8 mouse cellular contexts compared by ENCODE assay signal in genomic region chr1:74806360-74807311, GRCm38 (mm10). TPM values are rescaled to one million over a fixed set of nuclear protein-coding genes. Genes with fewer than 3 reads are reported as not detected.
DNase-seq lines count a peak whose midpoint lies in the region; ATAC-seq and TF ChIP-seq lines count a peak whose summit lies in the region.

No protein-coding gene starts in this region.

- H3K4me3 ChIP-seq in heart, embryonic 11.5 days (ENCODE audit: low read depth, low read length): peak overlapping the region; percentile 30
- peak overlapping the region; percentile 48 for H3K4me3 ChIP-seq in hindbrain, embryonic 10.5 days
- H3K4me3 ChIP-seq in limb, embryonic 14.5 days (replicated peaks; ENCODE audit: low read length): peak overlapping the region; percentile 25

- H3K27ac ChIP-seq in heart, embryonic 11.5 days (ENCODE audit: low read depth, low read length): no peak overlapping the region
- peak overlapping the region; percentile 69 for H3K27ac ChIP-seq in hindbrain, embryonic 10.5 days
- H3K27ac ChIP-seq in limb, embryonic 14.5 days (replicated peaks; ENCODE audit: low read depth, low read length): no peak overlapping the region

- peak overlapping the region; percentile 66 for H3K4me2 ChIP-seq in heart, embryonic 11.5 days
- peak overlapping the region; percentile 53 for H3K4me2 ChIP-seq in limb, embryonic 14.5 days (replicated peaks; ENCODE audit: low read depth, low read length, severe bottlenecking)

- H3K9me3 ChIP-seq in heart, embryonic 11.5 days (replicated peaks; ENCODE audit: control insufficient read depth, low read length): no peaks in the 10 kb centered on the region
- H3K9me3 ChIP-seq in hindbrain, embryonic 10.5 days: no peaks in the 10 kb centered on the region
- no peaks in the 10 kb centered on the region for H3K9me3 ChIP-seq in limb, embryonic 14.5 days (ENCODE audit: control insufficient read depth, low read length)

- no peak for ATAC-seq in heart, embryonic 11.5 days (replicated peaks; ENCODE audit: insufficient number of reproducible peaks, low FRiP score, low TSS enrichment)
- 0 out of 2 replicates have a peak, but pooled peaks have one; percentile 7 for ATAC-seq in limb, embryonic 14.5 days (ENCODE audit: low FRiP score, low read depth)

- no peak for TF ChIP-seq POLR2A in brain, embryonic 14.5 days (IDR thresholded peaks at IDR 0.05; ENCODE audit: borderline replicate concordance, extremely low read depth, insufficient read depth, insufficient read length, poor library complexity, severe bottlenecking)
- no peak for TF ChIP-seq POLR2A in limb, embryonic 14.5 days (IDR thresholded peaks at IDR 0.05; ENCODE audit: borderline replicate concordance, extremely low read depth, insufficient read depth, insufficient read length)

- peaks cover 88% of the 10 kb centered on the region for H3K27me3 ChIP-seq in heart, embryonic 11.5 days (ENCODE audit: control insufficient read depth, insufficient read depth, low read length)
- H3K27me3 ChIP-seq in hindbrain, embryonic 10.5 days (ENCODE audit: insufficient read depth, poor library complexity, severe bottlenecking): peaks cover 99% of the 10 kb centered on the region
- H3K27me3 ChIP-seq in limb, embryonic 14.5 days (ENCODE audit: control insufficient read depth, insufficient read depth, low read length): peaks cover 63% of the 10 kb centered on the region

- WGBS in heart, embryonic 11.5 days (ENCODE audit: insufficient replicate concordance): under 1% methylated on average over 37 of the region's 38 CpGs
- under 1% methylated on average over 38 of the region's 38 CpGs for WGBS in hindbrain, embryonic 10.5 days
- 1% methylated on average over 31 of the region's 38 CpGs for WGBS in limb, embryonic 14.5 days

- H3K9ac ChIP-seq in heart, embryonic 11.5 days (ENCODE audit: low read depth, low read length): 0 out of 2 replicates have a peak overlapping the region, but pooled peaks have one; percentile 16
- 0 out of 2 replicates have a peak overlapping the region, but pooled peaks have one; percentile 21 for H3K9ac ChIP-seq in limb, embryonic 14.5 days (ENCODE audit: low read depth, low read length, severe bottlenecking)

- peaks cover 26% of the 10 kb centered on the region for H3K4me1 ChIP-seq in heart, embryonic 11.5 days (ENCODE audit: control insufficient read depth, insufficient read depth, low read length)
- peaks cover 61% of the 10 kb centered on the region for H3K4me1 ChIP-seq in hindbrain, embryonic 10.5 days (replicated peaks)
- peaks cover 33% of the 10 kb centered on the region for H3K4me1 ChIP-seq in limb, embryonic 14.5 days (ENCODE audit: control insufficient read depth, insufficient read depth, low read length)

- no peak for DNase-seq in heart, adult 8-10 months (ENCODE audit: low spot score)
- peak; percentile 87 for DNase-seq in CD4-positive, CD25-positive, alpha-beta regulatory T cell, adult 2 months (ENCODE audit: low read depth, low spot score)
- DNase-seq in brain, embryonic 14.5 days (ENCODE audit: low read depth): peak; percentile 74
- DNase-seq in hindbrain, embryonic 10.5 days (ENCODE audit: low spot score): peak; percentile 71
- DNase-seq in limb, embryonic 14.5 days (ENCODE audit: low spot score): peak; percentile 56
- DNase-seq in retina, embryonic 14.5 days (ENCODE audit: low spot score): peak; percentile 66
- DNase-seq in cerebellum, postnatal 14 days: no peak

- H3K36me3 ChIP-seq in heart, embryonic 11.5 days (ENCODE audit: control insufficient read depth, insufficient read depth, low read length): no peaks in the 10 kb centered on the region
- H3K36me3 ChIP-seq in hindbrain, embryonic 10.5 days: no peaks in the 10 kb centered on the region
- H3K36me3 ChIP-seq in limb, embryonic 14.5 days (ENCODE audit: control insufficient read depth, insufficient read depth, low read length): no peaks in the 10 kb centered on the region

- peak; percentile 39; the same call in 1 of the 2 replicates for TF ChIP-seq CTCF in brain, embryonic 14.5 days (IDR thresholded peaks at IDR 0.05; ENCODE audit: borderline replicate concordance, extremely low read depth, insufficient read depth, insufficient read length)

RNA-seq across cellular contexts. Expression of gene Wnt10a, which starts 15.3 kb away (rescaled TPM):
- polyA plus RNA-seq in heart, embryonic 11.5 days (2014; fragmentation: Nextera tagmentation; extraction: Ambion mirVana): not detected in 2 replicates
- not detected for total RNA-seq in heart, adult 8-10 months (2022)
- polyA plus RNA-seq in brain, embryonic 14.5 days (2012; rRNA removed): 0.73 and 0.77 TPM in 2 replicates
- 0.87 and 1.6 TPM in 2 replicates for polyA plus RNA-seq in hindbrain, embryonic 10.5 days (2016; fragmentation: Nextera tagmentation; extraction: Ambion mirVana)
- 3.8 and 4.7 TPM in 2 replicates for polyA plus RNA-seq in limb, embryonic 14.5 days (2012; rRNA removed)
- 8.3 and 9.3 TPM in 2 replicates for polyA plus RNA-seq in limb, embryonic 14.5 days (2014; fragmentation: Nextera tagmentation; extraction: Ambion mirVana)

RNA-seq across cellular contexts. Expression of gene Wnt6, which starts 34.9 kb away (rescaled TPM):
- polyA plus RNA-seq in heart, embryonic 11.5 days (2014; fragmentation: Nextera tagmentation; extraction: Ambion mirVana): 0.46 and 0.68 TPM in 2 replicates
- total RNA-seq in heart, adult 8-10 months (2022): under 1 TPM; 0.16 to 0.69 (median 0.26) TPM
- 4.4 and 9.1 TPM in 2 replicates for polyA plus RNA-seq in brain, embryonic 14.5 days (2012; rRNA removed)
- polyA plus RNA-seq in hindbrain, embryonic 10.5 days (2016; fragmentation: Nextera tagmentation; extraction: Ambion mirVana): 15.5 and 18.2 TPM in 2 replicates
- 39.9 and 42.8 TPM in 2 replicates for polyA plus RNA-seq in limb, embryonic 14.5 days (2012; rRNA removed)
- polyA plus RNA-seq in limb, embryonic 14.5 days (2014; fragmentation: Nextera tagmentation; extraction: Ambion mirVana): 51.8 and 54.3 TPM in 2 replicates

RNA-seq across cellular contexts. Expression of gene Cdk5r2, which starts 48.1 kb away (rescaled TPM):
- 0.30 and 0.48 TPM in 2 replicates for polyA plus RNA-seq in heart, embryonic 11.5 days (2014; fragmentation: Nextera tagmentation; extraction: Ambion mirVana)
- under 1 TPM in 1 of 4 experiments, not detected in 3; 0.09 TPM for total RNA-seq in heart, adult 8-10 months (2022)
- 51.5 and 90.9 TPM in 2 replicates for polyA plus RNA-seq in brain, embryonic 14.5 days (2012; rRNA removed)
- polyA plus RNA-seq in hindbrain, embryonic 10.5 days (2016; fragmentation: Nextera tagmentation; extraction: Ambion mirVana): 0.96 and 2.6 TPM in 2 replicates
- 0.49 and 0.63 TPM in 2 replicates for polyA plus RNA-seq in limb, embryonic 14.5 days (2012; rRNA removed)
- 0.07 and 0.10 TPM in 2 replicates for polyA plus RNA-seq in limb, embryonic 14.5 days (2014; fragmentation: Nextera tagmentation; extraction: Ambion mirVana)

RNA-seq across cellular contexts. Expression of gene Prkag3, which starts 57.6 kb away (rescaled TPM):
- polyA plus RNA-seq in heart, embryonic 11.5 days (2014; fragmentation: Nextera tagmentation; extraction: Ambion mirVana): 5.5 and 5.7 TPM in 2 replicates
- 1 to 10 TPM; 1.6 to 4.1 (median 2.2) TPM for total RNA-seq in heart, adult 8-10 months (2022)
- 0.09 and 0.10 TPM in 2 replicates for polyA plus RNA-seq in brain, embryonic 14.5 days (2012; rRNA removed)
- polyA plus RNA-seq in hindbrain, embryonic 10.5 days (2016; fragmentation: Nextera tagmentation; extraction: Ambion mirVana): 0.12 TPM in 1 of 2 replicates, not detected in the other
- 4.3 and 5.1 TPM in 2 replicates for polyA plus RNA-seq in limb, embryonic 14.5 days (2012; rRNA removed)
- polyA plus RNA-seq in limb, embryonic 14.5 days (2014; fragmentation: Nextera tagmentation; extraction: Ambion mirVana): 1.4 and 2.5 TPM in 2 replicates

Comparison
In these comparisons a context has a peak if more than half of its experiments do, and no peak if none do; other contexts are left out.
1. DNase-seq: peak in CD4-positive, CD25-positive, alpha-beta regulatory T cell, adult 2 months (single experiment), brain, embryonic 14.5 days (single experiment), hindbrain, embryonic 10.5 days (single experiment), limb, embryonic 14.5 days (single experiment) and retina, embryonic 14.5 days (single experiment); none in heart, adult 8-10 months (single experiment) and cerebellum, postnatal 14 days (0 of 2).
2. RNA of gene Cdk5r2, which starts 48.1 kb away (polyA plus RNA-seq): 51.5 to 90.9 TPM in brain, embryonic 14.5 days; 0.96 to 2.6 TPM in hindbrain, embryonic 10.5 days, 0.07 to 0.63 TPM in limb, embryonic 14.5 days and 0.30 to 0.48 TPM in heart, embryonic 11.5 days; every median in the first group is over 10 times any median in the second.
3. Peak in every context shown above with its lines, with median percentiles within 50 percentile points of each other: H3K4me3 ChIP-seq.